Mouse (Mus musculus): ENCODE results near the gene Emd. TPM values are rescaled to one million over a fixed set of nuclear protein-coding genes. Genes with fewer than 3 reads are reported as not detected.
A peak's percentile ranks its signal among the peaks of the same experiment; 100 is the strongest.

Gene Emd
- polyA plus RNA-seq, 1 experiment from 2014 or later = 14.6 TPM

DNA sequence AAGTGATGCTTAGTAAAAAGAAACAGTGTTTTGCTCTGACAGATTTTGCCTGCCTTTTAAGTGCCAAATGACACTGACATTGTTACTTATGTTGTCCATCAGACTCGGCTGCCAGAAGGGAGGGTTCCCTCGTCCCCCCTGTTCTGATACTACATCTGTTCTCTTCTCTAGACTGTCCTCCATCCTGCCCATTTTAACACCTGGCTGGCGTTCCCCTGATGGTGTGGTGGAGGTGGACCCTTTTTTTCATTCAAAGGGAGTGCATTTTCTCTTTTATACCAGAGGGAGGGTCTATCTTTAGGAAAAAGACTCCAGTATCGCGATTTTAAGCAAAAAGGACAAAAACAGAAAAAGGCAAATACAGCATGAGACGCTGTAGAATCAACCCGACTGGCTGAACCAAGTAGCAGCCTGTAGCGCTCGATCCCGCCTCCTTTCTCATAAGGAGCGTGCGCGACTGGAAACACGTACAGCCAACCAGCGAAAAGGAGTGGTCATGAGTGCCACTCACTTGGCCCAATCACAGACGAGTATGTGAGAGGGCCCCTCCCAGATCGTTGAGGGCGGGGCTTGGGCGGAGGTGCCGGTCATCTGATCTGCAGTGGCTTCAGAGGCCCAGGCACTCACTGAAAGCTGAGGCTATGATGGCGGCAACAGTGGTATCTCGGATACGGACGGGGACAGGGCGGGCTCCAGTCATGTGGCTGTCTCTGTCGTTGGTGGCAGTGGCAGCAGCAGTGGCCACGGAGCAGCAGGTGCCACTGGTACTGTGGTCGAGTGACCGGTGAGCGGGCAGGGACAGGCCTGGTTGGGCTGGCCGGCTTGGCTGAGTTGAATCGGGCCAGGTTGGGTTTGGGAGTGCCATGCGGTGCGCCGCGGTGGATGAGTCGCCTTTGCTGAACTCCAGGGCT, 42.3 kb downstream of the Emd start, which contains the start of gene Atp6ap1:
Gene Atp6ap1, plus strand, starts transcription at position 560 of the 911 bp plus-strand sequence.
- H3K9ac ChIP-seq (ENCODE audit: low read depth, low read length) = peak within 1 kb of the TSS; percentile 68
- H3K4me3 ChIP-seq (ENCODE audit: low read depth, low read length) = peak within 1 kb of the TSS; percentile 63
- no peaks in the 10 kb centered on the region for H3K27me3 ChIP-seq (replicated peaks; ENCODE audit: control insufficient read depth, insufficient read depth, low read length)
- WGBS = 13% methylated on average over 37 of the region's 37 CpGs
- H3K4me1 ChIP-seq (replicated peaks; ENCODE audit: control insufficient read depth, insufficient read depth, low read length) = no peaks in the 10 kb centered on the region
- peak within 1 kb of the TSS; percentile 50; the same call in 1 of the 2 replicates for H3K27ac ChIP-seq (ENCODE audit: low read depth, low read length)
- TF ChIP-seq CTCF (IDR thresholded peaks at IDR 0.05; ENCODE audit: low read depth) = no peak
- peak; percentile 98 for ATAC-seq
- H3K4me2 ChIP-seq (replicated peaks; ENCODE audit: low read depth) = peak within 1 kb of the TSS; percentile 64
- H3K36me3 ChIP-seq (ENCODE audit: control insufficient read depth, insufficient read depth) = 0 out of 2 replicates have a peak, but pooled peaks cover 7% of the 10 kb centered on the region
- no peaks in the 10 kb centered on the region for H3K9me3 ChIP-seq (ENCODE audit: control insufficient read depth)

GRCm38 (mm10) chrX:74298348-74298747, 43.9 kb downstream of the Emd start:
- Histone ChIP-seq H3K9ac (ENCODE audit: low read depth, low read length) (no peak overlapping the region), H3K9me3 (ENCODE audit: control insufficient read depth) (no peaks in the 10 kb centered on the region), H3K4me2 (replicated peaks; ENCODE audit: low read depth) (no peak overlapping the region), H3K27me3 (replicated peaks; ENCODE audit: control insufficient read depth, insufficient read depth, low read length) (no peaks in the 10 kb centered on the region), H3K36me3 (ENCODE audit: control insufficient read depth, insufficient read depth) (0 out of 2 replicates have a peak, but pooled peaks cover 7% of the 10 kb centered on the region), H3K4me3 (ENCODE audit: low read depth, low read length) (no peak overlapping the region), H3K27ac (ENCODE audit: low read depth, low read length) (no peak overlapping the region), H3K4me1 (replicated peaks; ENCODE audit: control insufficient read depth, insufficient read depth, low read length) (no peaks in the 10 kb centered on the region)
- no peak for ATAC-seq
- 79% methylated on average over 1 of the region's 1 CpGs for WGBS
- TF ChIP-seq CTCF (IDR thresholded peaks at IDR 0.05; ENCODE audit: low read depth) = no peak

GRCm38 (mm10) chrX:74299721-74300120, 45.2 kb downstream of the Emd start:
- TF ChIP-seq CTCF (IDR thresholded peaks at IDR 0.05; ENCODE audit: low read depth) = no peak
- Histone ChIP-seq H3K9me3 (ENCODE audit: control insufficient read depth) (no peaks in the 10 kb centered on the region), H3K4me3 (ENCODE audit: low read depth, low read length) (no peak overlapping the region), H3K4me1 (replicated peaks; ENCODE audit: control insufficient read depth, insufficient read depth, low read length) (no peaks in the 10 kb centered on the region), H3K27ac (ENCODE audit: low read depth, low read length) (no peak overlapping the region), H3K36me3 (ENCODE audit: control insufficient read depth, insufficient read depth) (0 out of 2 replicates have a peak, but pooled peaks cover 7% of the 10 kb centered on the region), H3K4me2 (replicated peaks; ENCODE audit: low read depth) (no peak overlapping the region), H3K9ac (ENCODE audit: low read depth, low read length) (no peak overlapping the region), H3K27me3 (replicated peaks; ENCODE audit: control insufficient read depth, insufficient read depth, low read length) (no peaks in the 10 kb centered on the region)
- no peak for ATAC-seq
- WGBS = 81% methylated on average over 3 of the region's 3 CpGs

DNA sequence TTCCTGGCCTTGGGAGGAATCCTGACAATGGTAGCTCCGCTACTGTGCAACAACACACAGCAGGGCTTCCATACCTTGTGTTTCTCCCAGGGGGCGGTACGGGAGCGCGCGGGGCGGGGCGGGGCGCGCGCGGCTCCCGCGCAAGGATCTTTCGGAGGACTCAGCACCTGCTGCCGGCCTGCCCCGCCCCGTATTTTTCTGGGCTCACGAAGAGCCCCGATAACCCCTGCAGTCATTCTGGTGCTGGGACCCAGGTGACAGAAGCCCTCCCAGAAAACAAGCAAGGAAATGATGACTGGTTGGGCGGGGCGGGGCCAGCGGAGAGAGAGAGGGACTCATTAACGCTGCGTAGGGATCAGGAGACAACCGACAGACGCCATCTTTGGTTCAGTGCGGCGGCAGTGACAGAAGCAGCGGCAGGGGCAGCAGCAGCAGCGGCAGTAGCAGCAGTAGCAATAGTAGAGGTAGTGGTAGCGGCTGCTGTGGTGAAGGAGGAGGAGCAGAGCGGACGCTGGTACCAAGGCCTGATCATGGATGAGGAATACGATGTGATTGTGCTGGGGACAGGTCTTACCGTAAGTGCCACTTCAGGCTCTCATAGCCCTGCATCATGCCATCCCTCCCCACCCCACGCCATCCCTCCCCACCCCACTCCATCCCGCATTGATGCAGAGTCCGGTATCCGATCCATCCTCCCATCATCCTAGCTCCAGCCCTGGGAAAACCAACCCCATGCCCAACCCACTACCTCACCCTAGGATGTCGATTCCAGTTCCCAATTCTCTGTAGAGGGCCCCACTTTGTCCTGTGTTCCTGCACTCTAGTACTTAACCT, 50.6 kb downstream of the Emd start, which contains the start of gene Gdi1:
Gene Gdi1, plus strand, starts transcription at position 132 of the 834 bp plus-strand sequence.
- Histone ChIP-seq H3K4me1 (replicated peaks; ENCODE audit: control insufficient read depth, insufficient read depth, low read length) (no peaks in the 10 kb centered on the region), H3K4me2 (replicated peaks; ENCODE audit: low read depth) (peak within 1 kb of the TSS; percentile 63), H3K36me3 (ENCODE audit: control insufficient read depth, insufficient read depth) (0 out of 2 replicates have a peak, but pooled peaks cover 10% of the 10 kb centered on the region), H3K9me3 (ENCODE audit: control insufficient read depth) (no peaks in the 10 kb centered on the region), H3K27me3 (replicated peaks; ENCODE audit: control insufficient read depth, insufficient read depth, low read length) (no peaks in the 10 kb centered on the region), H3K27ac (ENCODE audit: low read depth, low read length) (peak within 1 kb of the TSS; percentile 84), H3K4me3 (ENCODE audit: low read depth, low read length) (peak within 1 kb of the TSS; percentile 52), H3K9ac (ENCODE audit: low read depth, low read length) (peak within 1 kb of the TSS; percentile 65)
- peak; percentile 90 for ATAC-seq
- 20% methylated on average over 41 of the region's 41 CpGs for WGBS
- TF ChIP-seq CTCF (IDR thresholded peaks at IDR 0.05; ENCODE audit: low read depth) = peak; percentile 54

Small RNA genes within 50 kb of the gene (microRNA-seq; reads per million reads assigned to microRNA genes)
- gene Mir7091 = 1.1 reads per million

Other genes with a start within 250 kb of the Emd start
- 21.6 and 22.7 TPM in 2 replicates for gene Irak1, start 230.8 kb upstream of the Emd start, polyA plus RNA-seq (2015; fragmentation: Nextera tagmentation; extraction: Ambion mirVana)
- gene Opn1mw, start 127.2 kb upstream of the Emd start, polyA plus RNA-seq (2015; fragmentation: Nextera tagmentation; extraction: Ambion mirVana) = not detected in 2 replicates
- 7.9 and 8.5 TPM in 2 replicates for gene Mecp2, start 119.3 kb upstream of the Emd start, polyA plus RNA-seq (2015; fragmentation: Nextera tagmentation; extraction: Ambion mirVana)
- not detected in 2 replicates for gene Tex28, start 86.8 kb upstream of the Emd start, polyA plus RNA-seq (2015; fragmentation: Nextera tagmentation; extraction: Ambion mirVana)
- not detected in 2 replicates for gene Tktl1, start 77.4 kb upstream of the Emd start, polyA plus RNA-seq (2015; fragmentation: Nextera tagmentation; extraction: Ambion mirVana)
- gene Flna, start 4.9 kb upstream of the Emd start, polyA plus RNA-seq (2015; fragmentation: Nextera tagmentation; extraction: Ambion mirVana) = 155 and 170 TPM in 2 replicates
- gene Rpl10, start 16.1 kb downstream of the Emd start, polyA plus RNA-seq (2015; fragmentation: Nextera tagmentation; extraction: Ambion mirVana) = 485 and 521 TPM in 2 replicates
- gene Taz, start 27.2 kb downstream of the Emd start, polyA plus RNA-seq (2015; fragmentation: Nextera tagmentation; extraction: Ambion mirVana) = 64.0 and 64.8 TPM in 2 replicates
- 24.7 and 26.2 TPM in 2 replicates for gene Dnase1l1, start 27.6 kb downstream of the Emd start, polyA plus RNA-seq (2015; fragmentation: Nextera tagmentation; extraction: Ambion mirVana)
- gene Atp6ap1, start 42.4 kb downstream of the Emd start, polyA plus RNA-seq (2015; fragmentation: Nextera tagmentation; extraction: Ambion mirVana) = 111 and 115 TPM in 2 replicates
- gene Gdi1, start 50.3 kb downstream of the Emd start, polyA plus RNA-seq (2015; fragmentation: Nextera tagmentation; extraction: Ambion mirVana) = 63.9 and 72.4 TPM in 2 replicates
- gene Fam50a, start 58.3 kb downstream of the Emd start, polyA plus RNA-seq (2015; fragmentation: Nextera tagmentation; extraction: Ambion mirVana) = 35.6 and 42.9 TPM in 2 replicates
- 0.93 and 1.3 TPM in 2 replicates for gene Plxna3, start 74.4 kb downstream of the Emd start, polyA plus RNA-seq (2015; fragmentation: Nextera tagmentation; extraction: Ambion mirVana)
- 58.3 and 62.2 TPM in 2 replicates for gene Lage3, start 98.9 kb downstream of the Emd start, polyA plus RNA-seq (2015; fragmentation: Nextera tagmentation; extraction: Ambion mirVana)
- 77.4 and 78.1 TPM in 2 replicates for gene Ubl4a, start 118.5 kb downstream of the Emd start, polyA plus RNA-seq (2015; fragmentation: Nextera tagmentation; extraction: Ambion mirVana)
- 16.9 and 18.3 TPM in 2 replicates for gene Slc10a3, start 118.7 kb downstream of the Emd start, polyA plus RNA-seq (2015; fragmentation: Nextera tagmentation; extraction: Ambion mirVana)
- 20.9 and 22.0 TPM in 2 replicates for gene Fam3a, start 138.6 kb downstream of the Emd start, polyA plus RNA-seq (2015; fragmentation: Nextera tagmentation; extraction: Ambion mirVana)
- gene Ikbkg, start 138.6 kb downstream of the Emd start, polyA plus RNA-seq (2015; fragmentation: Nextera tagmentation; extraction: Ambion mirVana) = 12.0 and 12.7 TPM in 2 replicates
- 13.6 and 14.5 TPM in 2 replicates for gene G6pdx, start 174.5 kb downstream of the Emd start, polyA plus RNA-seq (2015; fragmentation: Nextera tagmentation; extraction: Ambion mirVana)
- gene Gm6880, start 226.7 kb downstream of the Emd start, polyA plus RNA-seq (2015; fragmentation: Nextera tagmentation; extraction: Ambion mirVana) = not detected in 2 replicates

Data from intestine, postnatal 0 days (tissue).